Mouse (Mus musculus) hindbrain, embryonic 12.5 days (tissue): ENCODE data around the gene Hoxb2. TPM values are rescaled to one million over a fixed set of nuclear protein-coding genes. Genes with fewer than 3 reads are reported as not detected.

ENCODE experiments used
- ATAC-seq: fragments of 200-750 bp; cut with Nextera tagmentation; 2 replicates; pipeline ENCODE4 v1.8.0; 2017; ENCODE audit warnings: moderate TSS enrichment; ENCODE audit not compliant: low FRiP score
- H3K27ac ChIP-seq: fragments of 300-500 bp; sonication (generic); 2 replicates; pipeline ENCODE4 v1.5.1; 2016; ENCODE audit warnings: mild to moderate bottlenecking
- H3K27me3 ChIP-seq: fragments of 300-500 bp; sonication (generic); 2 replicates; pipeline ENCODE4 v1.6.1; 2016; ENCODE audit warnings: mild to moderate bottlenecking
- H3K36me3 ChIP-seq: fragments of 300-500 bp; sonication (generic); 2 replicates; pipeline ENCODE4 v1.6.1; 2016; ENCODE audit warnings: mild to moderate bottlenecking
- H3K4me1 ChIP-seq: fragments of 300-500 bp; sonication (generic); 2 replicates; pipeline ENCODE4 v1.6.1; 2016
- H3K4me2 ChIP-seq: fragments of 300-500 bp; sonication (generic); replicated peaks from 2 replicates; pipeline ENCODE4 v1.6.1; 2016; ENCODE audit warnings: mild to moderate bottlenecking
- H3K4me3 ChIP-seq: fragments of 300-500 bp; sonication (generic); 2 replicates; pipeline ENCODE4 v1.5.1; 2016; ENCODE audit warnings: mild to moderate bottlenecking
- H3K9ac ChIP-seq: fragments of 300-500 bp; sonication (generic); 2 replicates; pipeline ENCODE4 v1.6.1; 2016; ENCODE audit warnings: mild to moderate bottlenecking, moderate library complexity
- H3K9me3 ChIP-seq: fragments of 300-500 bp; sonication (generic); replicated peaks from 2 replicates; pipeline ENCODE4 v1.6.1; 2016; ENCODE audit warnings: mild to moderate bottlenecking
- WGBS: fragments of 180-500 bp; shearing (Covaris S2); methylation state at CpG from one replicate; pipeline ENCODE4 v1.1.7; 2016; 5-methylcytosine and 5-hydroxymethylcytosine counted together
- polyA plus RNA-seq: library from polyadenylated mRNA; unstranded; fragments of >200 nt; fragmentation: Nextera tagmentation; extraction: Ambion mirVana; gene quantifications from 2 replicates; pipeline ENCODE4 v1.2.1, GENCODE M21; 2016

The Hoxb2 gene
- 58.2 and 73.9 TPM in 2 replicates for polyA plus RNA-seq

- peak within 1 kb of the TSS; percentile 92 for H3K9ac ChIP-seq
- peaks cover 78% of the 10 kb centered on the region for H3K27me3 ChIP-seq
- H3K9me3 ChIP-seq: no peaks in the 10 kb centered on the region
- 4% methylated on average over 2 of the region's 2 CpGs for WGBS
- peak within 1 kb of the TSS; percentile 54 for H3K4me3 ChIP-seq
- H3K4me2 ChIP-seq: peak within 1 kb of the TSS; percentile 64
- peak within 1 kb of the TSS; percentile 96 for H3K27ac ChIP-seq
- H3K36me3 ChIP-seq: no peaks in the 10 kb centered on the region
- ATAC-seq: no peak
- H3K4me1 ChIP-seq: peaks cover 36% of the 10 kb centered on the region
Measured at GRCm38 (mm10) chr11:96350341-96350624, at the start of gene Hoxb2. Hoxb2 (plus strand) TSS chr11:96350525.

- ATAC-seq: no peak
- H3K4me2 ChIP-seq: peak overlapping the region; percentile 62
- H3K9ac ChIP-seq: peak overlapping the region; percentile 64
- no peaks in the 10 kb centered on the region for H3K9me3 ChIP-seq
- peak overlapping the region; percentile 36 for H3K4me3 ChIP-seq
- WGBS: 2% methylated on average over 9 of the region's 10 CpGs
- peaks cover 3% of the 10 kb centered on the region; the same call in 1 of the 2 replicates for H3K4me1 ChIP-seq
- no peaks in the 10 kb centered on the region for H3K36me3 ChIP-seq
- H3K27ac ChIP-seq: peak overlapping the region; percentile 66
- peaks cover 98% of the 10 kb centered on the region for H3K27me3 ChIP-seq
Measured at GRCm38 (mm10) chr11:96301064-96301431, 49.3 kb upstream of the Hoxb2 start.

- peak overlapping the region; percentile 6 for H3K9ac ChIP-seq
- WGBS: under 1% methylated on average over 15 of the region's 15 CpGs
- no peak for ATAC-seq
- peak overlapping the region; percentile 36 for H3K4me3 ChIP-seq
- H3K27me3 ChIP-seq: peaks cover 98% of the 10 kb centered on the region
- no peaks in the 10 kb centered on the region for H3K36me3 ChIP-seq
- peak overlapping the region; percentile 57 for H3K27ac ChIP-seq
- H3K4me1 ChIP-seq: peaks cover 3% of the 10 kb centered on the region; the same call in 1 of the 2 replicates
- H3K4me2 ChIP-seq: peak overlapping the region; percentile 62
- H3K9me3 ChIP-seq: no peaks in the 10 kb centered on the region
Measured at GRCm38 (mm10) chr11:96301837-96302236, 48.5 kb upstream of the Hoxb2 start.

- peak overlapping the region; percentile 6 for H3K9ac ChIP-seq
- H3K4me2 ChIP-seq: peak overlapping the region; percentile 62
- H3K4me1 ChIP-seq: peaks cover 3% of the 10 kb centered on the region; the same call in 1 of the 2 replicates
- 2% methylated on average over 23 of the region's 23 CpGs for WGBS
- H3K9me3 ChIP-seq: no peaks in the 10 kb centered on the region
- peaks cover 98% of the 10 kb centered on the region for H3K27me3 ChIP-seq
- peak overlapping the region; percentile 36 for H3K4me3 ChIP-seq
- ATAC-seq: no peak
- no peaks in the 10 kb centered on the region for H3K36me3 ChIP-seq
- peak overlapping the region; percentile 57; the same call in 1 of the 2 replicates for H3K27ac ChIP-seq
Measured at GRCm38 (mm10) chr11:96302381-96303150, 47.8 kb upstream of the Hoxb2 start.

- Histone ChIP-seq H3K36me3 (no peaks in the 10 kb centered on the region), H3K27me3 (peaks cover 98% of the 10 kb centered on the region), H3K27ac (peak within 1 kb of the TSS; percentile 90), H3K9me3 (no peaks in the 10 kb centered on the region), H3K4me1 (peaks cover 3% of the 10 kb centered on the region; the same call in 1 of the 2 replicates), H3K4me3 (peak within 1 kb of the TSS; percentile 36), H3K9ac (peak within 1 kb of the TSS; percentile 73), H3K4me2 (peak within 1 kb of the TSS; percentile 62)
- WGBS: under 1% methylated on average over 69 of the region's 69 CpGs
- ATAC-seq: peak; percentile 56
Measured at GRCm38 (mm10) chr11:96303151-96304099, 46.9 kb upstream of the Hoxb2 start, which contains the start of gene Hoxb5. Hoxb5 (plus strand) TSS chr11:96303336.

GRCm38 (mm10) chr11:96304381-96305195 lies 45.7 kb upstream of the Hoxb2 start:
- Histone ChIP-seq H3K4me2 (peak overlapping the region; percentile 62), H3K9ac (peak overlapping the region; percentile 73), H3K27me3 (peaks cover 98% of the 10 kb centered on the region), H3K27ac (peak overlapping the region; percentile 90), H3K36me3 (no peaks in the 10 kb centered on the region), H3K4me3 (peak overlapping the region; percentile 36), H3K4me1 (no peaks in the 10 kb centered on the region; the same call in 1 of the 2 replicates), H3K9me3 (no peaks in the 10 kb centered on the region)
- no peak for ATAC-seq
- WGBS: 1% methylated on average over 38 of the region's 38 CpGs

- WGBS: 19% methylated on average over 6 of the region's 6 CpGs
- peak overlapping the region; percentile 36 for H3K4me3 ChIP-seq
- no peaks in the 10 kb centered on the region for H3K9me3 ChIP-seq
- H3K4me2 ChIP-seq: peak overlapping the region; percentile 62
- H3K9ac ChIP-seq: peak overlapping the region; percentile 73
- H3K27ac ChIP-seq: peak overlapping the region; percentile 90
- no peaks in the 10 kb centered on the region; the same call in 1 of the 2 replicates for H3K4me1 ChIP-seq
- H3K36me3 ChIP-seq: no peaks in the 10 kb centered on the region
- peaks cover 97% of the 10 kb centered on the region for H3K27me3 ChIP-seq
- ATAC-seq: no peak
Measured at GRCm38 (mm10) chr11:96305505-96306182, 44.7 kb upstream of the Hoxb2 start.

GRCm38 (mm10) chr11:96306183-96306907 lies 44.0 kb upstream of the Hoxb2 start:
- peaks cover 97% of the 10 kb centered on the region for H3K27me3 ChIP-seq
- no peaks in the 10 kb centered on the region for H3K9me3 ChIP-seq
- H3K4me2 ChIP-seq: peak overlapping the region; percentile 62
- H3K36me3 ChIP-seq: no peaks in the 10 kb centered on the region
- 7% methylated on average over 7 of the region's 7 CpGs for WGBS
- no peak for ATAC-seq
- peak overlapping the region; percentile 36 for H3K4me3 ChIP-seq
- no peaks in the 10 kb centered on the region; the same call in 1 of the 2 replicates for H3K4me1 ChIP-seq
- H3K9ac ChIP-seq: peak overlapping the region; percentile 73
- H3K27ac ChIP-seq: peak overlapping the region; percentile 46

- Histone ChIP-seq H3K27me3 (peaks cover 97% of the 10 kb centered on the region), H3K9ac (peak overlapping the region; percentile 29), H3K4me3 (peak overlapping the region; percentile 36), H3K4me1 (no peaks in the 10 kb centered on the region; the same call in 1 of the 2 replicates), H3K27ac (peak overlapping the region; percentile 76; the same call in 1 of the 2 replicates), H3K9me3 (no peaks in the 10 kb centered on the region), H3K4me2 (peak overlapping the region; percentile 62), H3K36me3 (no peaks in the 10 kb centered on the region)
- WGBS: 4% methylated on average over 13 of the region's 13 CpGs
- no peak for ATAC-seq
Measured at GRCm38 (mm10) chr11:96306908-96307269, 43.4 kb upstream of the Hoxb2 start.

GRCm38 (mm10) chr11:96308763-96309162 lies 41.6 kb upstream of the Hoxb2 start:
- Histone ChIP-seq H3K4me1 (no peaks in the 10 kb centered on the region; the same call in 1 of the 2 replicates), H3K9me3 (no peaks in the 10 kb centered on the region), H3K27me3 (peaks cover 97% of the 10 kb centered on the region), H3K4me2 (peak overlapping the region; percentile 62), H3K27ac (peak overlapping the region; percentile 76; the same call in 1 of the 2 replicates), H3K36me3 (no peaks in the 10 kb centered on the region), H3K4me3 (peak overlapping the region; percentile 36), H3K9ac (peak overlapping the region; percentile 53)
- 10% methylated on average over 4 of the region's 4 CpGs for WGBS
- ATAC-seq: no peak
